Mouse (Mus musculus) A20 (cell line): Measurements from ENCODE around the gene Mphosph9.
A peak's percentile ranks its signal among the peaks of the same experiment; 100 is the strongest.

ENCODE experiments used
- DNase-seq: peaks from one replicate; pipeline ENCODE4 v3.0.0-alpha.2; 2011; ENCODE audit warnings: low read depth, low spot score

Gene Mphosph9

DNA sequence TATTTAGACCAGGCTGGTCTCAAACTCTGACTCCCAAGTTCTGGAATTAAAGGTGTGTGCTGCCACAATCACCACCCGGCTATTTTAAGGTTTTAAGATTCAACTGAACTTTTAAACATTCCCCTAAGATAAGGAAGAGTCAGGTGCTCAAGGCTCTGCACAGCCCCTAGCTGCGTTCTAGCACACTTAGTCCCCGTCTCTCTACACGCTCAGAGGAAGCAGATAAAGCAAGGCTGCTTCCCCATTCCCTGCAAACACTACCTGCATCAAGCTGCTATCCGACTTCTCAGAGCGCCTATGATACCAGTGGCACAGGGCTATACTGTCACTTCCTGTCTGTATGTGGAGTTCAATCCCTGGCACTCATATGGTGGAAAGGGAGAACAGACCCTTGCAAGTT lies 60.1 kb downstream of the Mphosph9 start:
- DNase-seq = no peak

DNA sequence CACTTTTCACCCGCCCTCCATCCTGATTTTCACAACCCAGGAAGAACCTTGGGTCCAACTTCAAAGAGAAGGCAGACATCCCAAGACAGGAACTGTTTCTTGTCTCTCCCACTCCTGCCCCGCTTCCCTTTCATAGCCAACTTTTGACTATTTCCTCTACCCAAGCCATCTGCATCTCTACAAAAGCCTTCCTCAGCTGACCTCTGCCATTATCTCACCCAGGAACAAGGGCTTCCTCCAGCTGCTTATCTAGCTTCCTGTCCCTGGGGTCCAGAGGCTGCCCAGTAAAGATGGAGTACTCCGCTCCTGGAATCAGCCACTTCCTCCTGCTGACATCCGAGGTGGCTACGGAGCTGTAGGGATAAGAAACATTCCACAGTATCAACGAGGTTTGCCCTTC lies 61.0 kb downstream of the Mphosph9 start:
- no peak for DNase-seq

DNA sequence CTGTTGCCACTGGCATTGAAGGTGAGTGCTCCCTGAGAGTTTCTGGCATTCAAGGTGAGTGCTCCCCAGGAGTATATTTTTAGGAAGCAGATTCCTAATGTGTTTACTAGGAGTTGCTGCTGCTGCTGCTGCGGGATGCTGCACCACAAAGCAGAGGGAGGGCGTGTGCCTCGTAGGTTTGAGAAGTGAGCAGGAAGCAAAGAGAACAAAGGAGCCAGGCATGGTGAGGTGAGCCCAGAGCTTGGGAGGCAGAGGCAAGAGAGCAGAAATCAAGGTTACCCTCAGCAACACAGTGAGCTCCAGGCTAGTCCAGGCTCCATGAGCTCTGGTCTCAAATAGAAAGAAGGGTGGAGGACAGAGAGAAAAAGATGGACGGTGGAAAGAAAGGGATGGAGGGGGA lies 64.5 kb downstream of the Mphosph9 start:
- DNase-seq = no peak

DNA sequence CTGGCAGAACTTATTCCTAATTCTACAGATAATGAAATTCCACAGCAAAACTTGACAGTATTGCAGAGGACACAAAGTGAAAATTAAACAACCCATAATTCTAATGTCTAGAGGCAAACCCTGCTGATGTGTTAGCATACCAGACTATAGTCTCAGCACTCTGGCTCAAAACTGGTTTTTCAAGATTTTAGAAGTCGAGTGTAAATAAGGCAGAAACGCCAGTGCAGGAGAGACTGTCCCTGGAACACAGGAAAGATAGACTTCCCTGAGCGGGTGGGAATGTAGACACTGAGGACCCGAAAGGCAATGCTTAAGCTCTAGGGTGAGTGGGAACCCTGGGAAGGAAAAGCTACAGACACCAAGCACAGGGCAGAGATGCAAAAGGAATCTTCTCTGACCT lies 65.7 kb downstream of the Mphosph9 start:
- DNase-seq = no peak

- DNase-seq = peak; percentile 32
Measured at GRCm38 (mm10) chr5:124259133-124259532, 68.6 kb downstream of the Mphosph9 start.

DNA sequence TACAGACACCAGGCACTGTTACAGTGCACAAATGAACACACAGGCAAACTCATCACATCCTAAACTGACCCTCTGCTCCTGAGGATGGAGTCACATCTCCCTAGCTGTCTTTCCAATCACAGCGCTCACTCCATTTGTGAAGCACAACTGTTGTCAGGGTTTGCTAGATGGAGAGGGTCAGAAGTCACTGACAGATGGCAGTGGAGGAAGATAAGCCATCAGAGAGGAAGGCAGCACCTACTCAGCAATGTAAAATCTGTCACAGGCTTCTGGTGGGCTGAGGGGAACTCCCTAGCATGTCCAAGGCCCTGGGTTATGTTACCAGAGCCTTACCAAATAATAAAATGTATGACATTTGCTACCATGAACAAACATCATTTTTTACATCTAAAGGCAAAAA lies 69.7 kb downstream of the Mphosph9 start:
- DNase-seq = no peak

DNA sequence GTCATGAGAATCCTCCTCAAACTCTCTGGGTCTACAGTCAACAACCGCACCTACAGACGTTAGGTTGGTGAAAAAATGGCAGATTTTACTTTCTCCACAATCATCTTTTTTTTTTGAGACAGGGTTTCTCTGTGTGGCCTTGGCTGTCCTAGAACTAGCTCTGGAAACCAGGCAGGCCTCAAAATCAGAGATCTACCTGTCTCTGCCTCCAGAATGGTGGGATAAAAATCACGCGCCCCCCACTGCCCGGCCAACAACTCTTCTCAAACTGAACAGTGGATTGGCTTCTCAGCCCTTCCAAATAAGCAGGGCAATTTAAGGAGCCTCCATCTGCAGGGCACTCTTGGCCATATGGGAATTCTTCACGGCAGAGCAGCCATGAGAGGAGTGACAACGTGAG lies 72.6 kb downstream of the Mphosph9 start:
- no peak for DNase-seq

DNA sequence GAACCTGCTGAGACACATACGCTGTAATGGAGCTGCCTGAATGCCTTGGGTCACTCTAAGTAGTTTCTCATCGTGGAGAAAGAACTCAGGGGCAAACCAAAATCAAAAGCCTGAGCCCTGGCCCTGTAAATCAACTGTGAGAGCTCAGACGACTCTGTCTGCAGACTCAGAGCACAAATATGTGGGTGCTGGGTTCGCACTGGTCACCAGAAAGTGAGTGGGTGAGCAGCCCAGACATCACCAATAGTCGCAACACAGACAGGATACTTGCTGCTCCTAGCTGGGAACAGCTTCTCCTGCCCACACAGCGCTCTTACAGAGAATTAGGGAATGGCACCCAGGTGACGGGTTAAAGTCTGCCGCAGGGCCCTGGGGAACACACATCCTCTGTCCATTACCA lies 74.2 kb downstream of the Mphosph9 start:
- no peak for DNase-seq

- no peak for DNase-seq
Measured at GRCm38 (mm10) chr5:124252580-124253320, 75.0 kb downstream of the Mphosph9 start.

DNA sequence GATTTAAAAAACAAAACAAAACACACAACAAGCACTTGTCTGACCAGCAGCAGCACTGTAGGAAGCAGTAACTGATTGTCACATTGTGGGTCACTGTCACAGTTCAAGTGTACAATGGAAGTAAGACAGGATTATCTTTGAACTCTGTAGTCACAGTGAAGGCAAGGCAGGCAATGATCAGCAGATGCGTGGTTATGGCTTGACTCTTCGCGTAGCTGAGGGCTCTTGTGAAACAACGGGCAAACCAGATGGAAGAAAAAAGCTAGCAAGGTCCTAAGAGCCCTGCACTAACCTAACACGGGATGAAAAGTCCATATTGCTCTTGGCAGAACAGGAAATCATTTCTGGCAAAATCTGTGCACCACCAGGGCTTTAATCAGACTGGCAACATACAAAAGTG lies 76.7 kb downstream of the Mphosph9 start:
- no peak for DNase-seq

DNA sequence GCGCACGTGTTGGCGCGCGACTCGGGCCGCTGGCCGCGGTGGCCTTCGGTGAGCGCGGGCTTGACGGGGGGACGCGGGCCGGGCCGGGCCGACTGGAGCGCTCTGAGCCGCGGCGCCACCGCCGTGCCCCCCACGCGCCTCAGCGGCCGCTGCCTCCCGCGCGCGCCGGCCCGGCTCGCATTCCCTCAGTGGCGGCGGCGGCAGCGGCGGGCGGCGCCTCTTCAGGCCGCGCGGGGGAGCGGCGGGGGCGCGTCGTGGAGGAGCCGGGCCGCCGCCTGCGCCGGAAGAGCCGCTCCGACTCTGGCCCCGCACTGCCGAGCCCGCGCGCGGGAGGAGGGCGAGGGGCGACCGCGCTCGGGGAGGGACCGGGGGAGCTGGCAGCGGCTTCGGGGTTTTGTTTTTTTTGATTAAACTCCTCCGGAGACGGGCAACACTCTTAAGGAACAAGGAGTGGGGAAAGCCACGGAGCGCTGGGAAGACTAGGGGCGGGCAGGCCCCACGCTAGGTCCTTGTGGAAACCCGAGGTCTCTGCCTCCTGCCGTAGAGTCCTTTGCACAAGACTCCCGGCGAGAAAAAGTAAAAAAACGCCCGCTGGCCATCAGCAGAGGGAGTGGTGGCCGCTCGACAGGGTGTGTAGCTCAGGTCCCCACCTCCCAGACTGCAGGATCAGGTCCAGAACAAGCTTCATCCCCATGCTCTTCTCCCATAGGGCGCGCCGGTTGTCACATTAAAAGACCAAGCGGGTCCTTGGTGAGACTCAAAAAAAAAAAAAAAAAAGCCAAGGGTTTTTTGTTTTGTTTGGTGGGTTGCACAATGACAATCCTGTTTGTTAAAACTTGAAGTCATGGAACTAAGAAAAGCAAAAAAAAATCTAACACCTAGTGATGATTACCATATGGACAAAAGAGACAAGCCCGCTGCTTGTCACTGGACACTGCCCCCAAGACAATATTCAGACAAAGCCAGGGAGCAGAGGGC lies 77.9 kb downstream of the Mphosph9 start, which contains the start of gene Pitpnm2:
Gene Pitpnm2 (minus strand): TSS at position 147 of the 978 bp plus-strand sequence.
- peak; percentile 58 for DNase-seq

- DNase-seq = peak; percentile 60
Measured at GRCm38 (mm10) chr5:124248845-124249613, 78.7 kb downstream of the Mphosph9 start.

DNA sequence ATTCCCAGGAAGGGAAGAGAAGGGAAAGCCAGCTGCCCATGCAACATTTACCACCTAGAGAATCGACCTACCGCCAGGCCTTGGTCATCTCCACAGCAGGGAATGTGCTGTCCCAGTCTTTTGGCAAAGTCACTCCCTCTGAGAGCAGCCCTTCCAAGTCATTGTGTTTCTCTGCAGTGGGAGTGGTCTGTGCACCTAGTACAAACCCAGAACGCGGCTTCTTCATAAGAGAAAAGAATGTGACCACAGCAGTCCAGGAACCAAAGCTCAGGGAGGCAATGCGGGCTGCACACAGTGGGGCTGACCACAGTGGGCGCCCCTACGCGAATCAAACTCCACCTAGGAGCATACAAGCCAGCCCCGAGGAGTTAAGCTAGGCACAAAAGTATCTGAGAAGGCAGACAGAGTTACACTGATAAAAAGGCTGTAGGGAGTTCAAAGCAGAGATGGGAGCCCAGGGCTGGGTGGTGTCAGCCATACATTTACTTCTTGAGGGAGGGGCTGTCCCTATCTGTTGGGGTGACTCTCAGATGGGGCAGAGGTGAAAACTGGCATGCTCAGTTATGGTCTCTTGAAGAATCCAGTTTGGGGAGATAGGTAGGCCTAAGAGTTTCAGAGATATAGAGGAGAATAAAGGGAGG lies 79.7 kb downstream of the Mphosph9 start:
- no peak for DNase-seq

DNA sequence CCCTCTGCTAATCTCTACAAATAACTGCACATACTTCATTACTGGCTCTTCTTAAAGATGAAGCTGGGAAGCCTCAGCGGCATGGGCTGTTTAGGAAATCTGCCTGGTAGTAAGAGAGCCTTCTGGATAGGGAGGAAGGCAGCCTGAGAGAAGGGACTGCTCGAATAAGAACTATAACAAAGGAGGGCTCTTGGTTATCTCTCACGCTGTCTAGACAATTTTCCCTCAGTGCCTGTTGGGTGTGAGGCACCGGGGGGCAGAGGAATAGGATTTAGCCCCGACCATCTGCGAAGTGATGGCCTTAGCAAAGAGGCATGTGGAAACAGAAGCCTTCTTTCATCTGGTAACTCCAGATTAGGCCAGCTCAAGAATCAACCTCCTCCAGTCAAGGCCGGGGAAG lies 80.5 kb downstream of the Mphosph9 start:
- DNase-seq = no peak

GRCm38 (mm10) chr5:124244885-124245284 lies 82.9 kb downstream of the Mphosph9 start:
- no peak for DNase-seq

DNA sequence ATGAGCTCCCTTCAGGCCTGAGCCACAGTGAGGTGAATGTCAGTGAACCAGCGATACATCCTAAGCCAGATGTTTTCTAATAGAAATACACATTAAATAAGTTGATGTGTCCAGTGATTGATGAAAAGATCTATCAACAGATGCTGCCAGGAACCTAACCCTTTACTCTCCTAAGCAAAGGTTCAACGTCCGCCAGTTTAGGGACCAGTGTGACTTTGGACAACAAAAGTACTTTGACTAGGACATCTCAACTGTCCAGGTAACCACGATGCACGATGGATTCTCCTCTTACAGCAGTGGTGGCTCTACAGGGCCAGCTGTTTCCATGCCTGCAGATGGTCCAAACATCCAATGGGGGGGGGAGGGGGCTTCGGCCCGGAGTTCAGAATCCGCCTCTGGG lies 83.3 kb downstream of the Mphosph9 start:
- DNase-seq = no peak

DNA sequence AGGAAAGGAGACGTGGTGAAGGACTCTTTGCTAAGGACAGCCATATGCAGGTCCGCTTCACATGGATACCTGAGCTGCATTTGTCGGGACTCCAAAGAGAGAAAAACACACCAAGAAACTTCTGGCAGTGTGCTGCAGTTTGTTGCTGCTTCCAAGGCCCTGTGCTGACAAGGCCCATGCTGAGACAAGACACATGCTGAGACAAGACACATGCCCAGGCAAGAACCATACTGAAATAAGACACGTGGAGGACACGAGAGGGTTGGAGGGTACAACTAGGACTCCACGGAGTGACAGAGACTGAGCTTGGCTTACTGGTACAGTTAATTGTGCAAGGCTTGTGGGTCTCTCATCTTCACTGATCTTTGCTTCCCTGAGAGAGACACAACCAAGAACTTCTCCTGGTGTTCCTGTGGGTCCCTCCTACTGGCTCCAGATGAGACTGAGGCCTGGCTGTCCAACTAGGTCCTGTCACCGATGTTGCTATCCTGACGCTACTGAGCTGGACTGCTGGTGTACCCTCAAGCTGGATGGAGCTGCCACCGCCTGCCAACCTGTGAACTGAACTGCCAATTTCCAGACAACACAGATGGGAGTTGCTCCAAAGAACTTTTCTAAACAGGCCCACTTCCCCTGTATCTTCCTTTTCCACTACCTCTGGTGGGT lies 84.4 kb downstream of the Mphosph9 start:
- DNase-seq = no peak

DNA sequence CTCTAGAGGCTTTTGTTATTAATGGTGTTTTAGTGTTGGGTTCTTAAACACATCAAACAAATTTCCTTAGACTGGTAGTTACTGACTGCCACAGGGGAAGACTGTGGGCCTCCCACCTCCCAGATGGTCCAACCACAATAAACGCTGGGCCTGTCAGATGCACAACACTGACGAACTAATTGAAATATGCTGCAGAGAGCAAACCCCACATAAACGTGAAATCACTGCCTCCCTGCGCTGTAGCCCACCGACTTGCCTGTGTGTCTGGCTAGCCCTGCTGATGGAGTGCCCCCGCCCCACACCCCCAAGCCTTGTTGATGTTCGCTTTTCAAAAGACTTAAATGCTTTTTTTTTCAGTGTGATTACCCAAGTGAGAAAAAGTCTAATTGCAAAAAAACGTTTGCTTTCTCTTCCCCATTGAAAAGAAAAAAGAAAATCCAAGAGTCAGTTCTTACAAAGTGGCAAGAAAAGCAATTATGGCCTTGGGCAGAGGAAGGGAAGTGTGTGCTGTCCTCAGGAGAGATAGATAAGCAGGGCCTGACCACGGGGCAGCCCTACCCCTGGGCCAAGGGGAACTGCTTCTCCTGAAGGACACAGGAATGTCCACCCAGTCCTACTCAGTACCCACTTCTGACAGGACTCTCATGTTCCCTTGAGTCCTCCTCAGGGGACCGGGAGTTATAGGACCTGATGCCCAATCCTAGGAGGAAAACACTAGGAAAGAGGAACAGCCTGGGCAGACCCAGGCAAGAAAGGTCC lies 85.9 kb downstream of the Mphosph9 start:
- no peak for DNase-seq

DNA sequence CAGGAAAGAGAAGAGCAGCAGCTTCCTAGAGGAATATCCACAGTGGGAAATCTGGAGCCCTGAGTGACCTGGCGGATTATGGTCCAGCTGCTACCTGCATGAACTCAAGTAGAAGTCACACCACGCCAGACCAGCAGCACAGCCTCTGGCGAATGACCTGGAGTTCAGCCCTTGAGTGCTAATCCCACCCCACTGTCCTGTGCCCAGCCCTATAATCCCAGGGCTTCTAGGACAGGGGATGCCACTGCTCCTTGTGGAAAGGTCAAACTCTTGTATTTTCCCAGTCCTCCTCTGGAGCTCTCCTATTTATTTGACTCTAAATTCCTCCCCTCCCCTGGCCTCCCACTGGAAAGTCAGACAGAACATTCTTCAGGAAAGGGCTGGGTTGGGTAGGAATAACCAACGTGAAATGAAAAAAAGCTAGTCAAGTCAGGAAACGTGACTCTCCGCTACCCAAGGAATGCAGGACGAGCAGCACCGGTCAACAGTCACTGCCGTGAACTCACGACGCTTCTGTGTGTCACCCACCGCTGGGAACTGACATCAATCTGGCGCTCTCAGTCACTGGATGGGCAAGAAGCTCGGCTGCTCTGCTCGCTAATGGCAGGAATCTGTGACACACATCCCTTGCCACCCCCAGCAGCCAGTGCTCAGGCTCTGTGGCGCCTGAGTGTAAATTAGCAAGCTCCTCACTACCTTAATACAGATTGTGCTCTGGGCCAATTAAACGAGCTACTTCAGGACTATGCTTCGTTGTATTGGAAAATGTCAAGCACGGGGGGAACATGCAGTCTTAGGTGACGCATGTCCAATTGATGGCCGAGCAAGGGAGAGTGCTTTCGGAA lies 86.7 kb downstream of the Mphosph9 start:
- DNase-seq = no peak
